Mouse (Mus musculus): ENCODE data around the gene Pin4. TPM values are rescaled to one million over a fixed set of nuclear protein-coding genes. Genes with fewer than 3 reads are reported as not detected.

Gene Pin4
- total and polyA plus RNA-seq, 3 experiments, result 50.6 to 122 TPM; not detected in 1

GRCm38 (mm10) chrX:102085798-102086443 lies 33.3 kb upstream of the Pin4 start:
- no peak overlapping the region for H3K27ac ChIP-seq (ENCODE audit: control insufficient read depth, low read depth, low read length)
- H3K36me3 ChIP-seq (ENCODE audit: control insufficient read depth in 1 of 2, insufficient read depth in 2 of 2, low read length in 2 of 2), result no peaks in the 10 kb centered on the region
- DNase-seq (ENCODE audit: low read depth, low spot score), result no peak
- H3K9ac ChIP-seq (ENCODE audit: control insufficient read depth, low read depth, low read length, poor library complexity, severe bottlenecking), result no peak overlapping the region
- H3K79me2 ChIP-seq (ENCODE audit: control insufficient read depth, insufficient read depth, low read length, poor library complexity), result no peaks in the 10 kb centered on the region
- H3K4me1 ChIP-seq (ENCODE audit: control insufficient read depth in 1 of 2, insufficient read depth in 2 of 2, low read length in 2 of 2), result no peaks in the 10 kb centered on the region
- H3K9me3 ChIP-seq (replicated peaks; ENCODE audit: insufficient read depth, low read length), result no peaks in the 10 kb centered on the region
- no peak for TF ChIP-seq MYB (IDR thresholded peaks at IDR 0.05; ENCODE audit: low read depth, low read length)
- H3K27me3 ChIP-seq (ENCODE audit: control insufficient read depth in 1 of 2, insufficient read depth in 2 of 2, low read length in 2 of 2), result peaks cover 0 to 2% of the 10 kb centered on the region in 2 experiments; a peak in 3 of 4 replicates
- H3K4me3 ChIP-seq (ENCODE audit: control insufficient read depth in 1 of 2, insufficient read depth in 1 of 2, low read depth in 2 of 2, low read length in 2 of 2), result no peak overlapping the region

- Histone ChIP-seq H3K79me2 (ENCODE audit: control insufficient read depth, insufficient read depth, low read length, poor library complexity) (no peaks in the 10 kb centered on the region), H3K9me3 (replicated peaks; ENCODE audit: insufficient read depth, low read length) (no peaks in the 10 kb centered on the region), H3K4me1 (ENCODE audit: control insufficient read depth in 1 of 2, insufficient read depth in 2 of 2, low read length in 2 of 2) (no peaks in the 10 kb centered on the region), H3K4me3 (ENCODE audit: control insufficient read depth in 1 of 2, insufficient read depth in 1 of 2, low read depth in 2 of 2, low read length in 2 of 2) (no peak overlapping the region), H3K9ac (ENCODE audit: control insufficient read depth, low read depth, low read length, poor library complexity, severe bottlenecking) (no peak overlapping the region), H3K36me3 (ENCODE audit: control insufficient read depth in 1 of 2, insufficient read depth in 2 of 2, low read length in 2 of 2) (no peaks in the 10 kb centered on the region), H3K27ac (ENCODE audit: control insufficient read depth, low read depth, low read length) (no peak overlapping the region), H3K27me3 (ENCODE audit: control insufficient read depth in 1 of 2, insufficient read depth in 2 of 2, low read length in 2 of 2) (no peaks in the 10 kb centered on the region; a peak in 1 of 4 replicates)
- DNase-seq (ENCODE audit: low read depth, low spot score), result peak; percentile 8
- no peak for TF ChIP-seq MAZ (IDR thresholded peaks at IDR 0.05; ENCODE audit: low read depth, low read length)
- TF ChIP-seq ETS1 (IDR thresholded peaks at IDR 0.05; ENCODE audit: low read depth, low read length), result no peak
- TF ChIP-seq ZKSCAN1 (IDR thresholded peaks at IDR 0.05; ENCODE audit: low read depth, low read length), result no peak
- no peak for TF ChIP-seq MXI1 (IDR thresholded peaks at IDR 0.05; ENCODE audit: low read depth, low read length)
- TF ChIP-seq MAX (IDR thresholded peaks at IDR 0.05; ENCODE audit: low read length), result no peak
- TF ChIP-seq CHD2 (IDR thresholded peaks at IDR 0.05; ENCODE audit: low read length), result no peak
- no peak for TF ChIP-seq TCF12 (IDR thresholded peaks at IDR 0.05; ENCODE audit: low read depth, low read length)
- no peak for TF ChIP-seq ZC3H11A (IDR thresholded peaks at IDR 0.05; ENCODE audit: low read depth, low read length)
- TF ChIP-seq POLR2A (IDR thresholded peaks at IDR 0.05; ENCODE audit: control insufficient read depth in 1 of 2, insufficient read depth in 1 of 2, low read depth in 1 of 2, low read length in 2 of 2, poor library complexity in 1 of 2), result no peak
- no peak for TF ChIP-seq GABPA (IDR thresholded peaks at IDR 0.05; ENCODE audit: low read depth, low read length)
- no peak for TF ChIP-seq GATA1 (IDR thresholded peaks at IDR 0.05; ENCODE audit: low read depth, low read length)
- no peak for TF ChIP-seq ZNF384 (IDR thresholded peaks at IDR 0.05; ENCODE audit: low read depth, low read length)
- no peak for TF ChIP-seq MYC (IDR thresholded peaks at IDR 0.05; ENCODE audit: low read depth, low read length)
- no peak for TF ChIP-seq ZMIZ1 (IDR thresholded peaks at IDR 0.05; ENCODE audit: low read depth, low read length)
- no peak for TF ChIP-seq MAFK (IDR thresholded peaks at IDR 0.05; ENCODE audit: borderline replicate concordance, low read depth, low read length)
- TF ChIP-seq MYB (IDR thresholded peaks at IDR 0.05; ENCODE audit: low read depth, low read length), result no peak
- no peak for TF ChIP-seq JUND (IDR thresholded peaks at IDR 0.05; ENCODE audit: low read depth, low read length)
- TF ChIP-seq POLR2AphosphoS5 (IDR thresholded peaks at IDR 0.05; ENCODE audit: borderline replicate concordance, low read depth, low read length), result no peak
Measured at GRCm38 (mm10) chrX:102090605-102091004, 28.6 kb upstream of the Pin4 start.

Measured in MEL (cell line).